Mouse (Mus musculus): ENCODE data around the gene E2f1. TPM values are rescaled to one million over a fixed set of nuclear protein-coding genes. Genes with fewer than 3 reads are reported as not detected.

Gene E2f1
- polyA plus RNA-seq, 1 experiment from 2014 or later = 30.7 TPM

DNA sequence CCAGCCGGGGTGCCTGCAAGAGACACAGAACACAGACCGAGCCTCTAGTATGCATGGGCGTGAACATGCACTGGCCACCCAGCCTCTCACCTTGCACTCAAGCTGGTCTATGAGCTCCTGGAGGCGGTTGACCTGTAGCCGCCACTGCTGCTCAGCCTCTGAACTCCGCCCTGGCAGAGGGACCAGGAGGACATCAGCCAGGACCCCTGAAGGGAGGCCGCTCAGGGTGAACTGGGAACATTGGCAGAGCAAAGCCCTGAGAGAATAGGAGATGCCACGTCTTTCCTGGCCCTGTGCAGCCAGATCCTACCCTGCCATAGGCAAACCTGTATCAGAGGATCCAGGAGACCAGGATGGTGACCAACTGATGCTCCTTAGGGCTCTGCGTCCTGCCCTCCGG, 23.0 kb downstream of the E2f1 start, which contains the start of gene 1700003F12Rik:
TSS of gene 1700003F12Rik (plus strand) at position 375 of the 400 bp plus-strand sequence.
- peaks cover 11% of the 10 kb centered on the region for H3K4me1 ChIP-seq
- H3K9me3 ChIP-seq (replicated peaks) = no peaks in the 10 kb centered on the region
- no peak within 1 kb of the TSS; the same call in 1 of the 2 replicates for H3K9ac ChIP-seq
- H3K4me2 ChIP-seq (replicated peaks) = no peak within 1 kb of the TSS
- H3K27ac ChIP-seq = no peak within 1 kb of the TSS
- ATAC-seq (ENCODE audit: low FRiP score) = no peak
- peaks cover 16% of the 10 kb centered on the region for H3K27me3 ChIP-seq
- no peak within 1 kb of the TSS for H3K4me3 ChIP-seq
- WGBS = 95% methylated on average over 10 of the region's 10 CpGs
- peaks cover 5% of the 10 kb centered on the region; the same call in 1 of the 2 replicates for H3K36me3 ChIP-seq

DNA sequence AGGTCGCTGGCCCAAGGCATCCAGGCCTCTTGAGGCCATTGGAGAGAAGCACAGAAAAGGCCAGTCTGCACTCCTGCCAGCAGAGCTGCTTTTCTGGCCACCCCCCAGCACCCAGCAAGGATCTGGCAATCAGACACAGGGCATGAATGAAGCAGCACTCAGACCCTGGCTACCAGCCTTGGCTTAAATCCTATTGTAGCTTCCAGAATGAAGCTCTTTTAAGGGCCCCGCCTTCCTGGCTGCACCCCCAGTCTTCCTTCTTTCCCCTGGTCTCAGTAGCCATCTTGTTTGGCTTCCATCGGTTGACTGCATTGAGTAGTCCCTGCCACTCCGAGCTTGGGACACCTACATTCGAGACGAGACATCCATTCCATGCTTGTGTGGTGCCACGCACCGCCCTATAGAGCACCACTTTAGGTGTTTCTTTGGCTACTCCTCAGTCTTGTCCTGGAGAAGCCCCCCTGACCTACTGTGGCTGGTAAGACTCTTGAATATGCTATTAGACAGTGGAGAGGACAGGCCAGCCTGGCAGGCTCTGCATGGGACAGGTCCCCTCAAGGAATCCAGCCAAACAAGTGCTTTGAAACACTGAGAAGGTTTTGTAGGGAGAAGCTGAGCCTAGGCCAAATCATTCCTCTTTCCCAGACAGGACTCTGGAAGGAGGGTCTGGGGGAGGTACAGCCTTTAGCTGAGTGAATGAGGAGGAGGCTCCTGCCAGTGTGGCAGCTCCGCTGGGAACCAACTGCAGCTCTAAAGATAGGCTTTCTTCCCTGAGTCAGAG, 25.9 kb downstream of the E2f1 start:
- ATAC-seq (ENCODE audit: low FRiP score) = no peak
- Histone ChIP-seq H3K27me3 (no peaks in the 10 kb centered on the region), H3K4me2 (replicated peaks) (no peak overlapping the region), H3K36me3 (peaks cover 5% of the 10 kb centered on the region; the same call in 1 of the 2 replicates), H3K9me3 (replicated peaks) (no peaks in the 10 kb centered on the region), H3K4me1 (peaks cover 15% of the 10 kb centered on the region; the same call in 1 of the 2 replicates), H3K27ac (peak overlapping the region; percentile 30; the same call in 1 of the 2 replicates), H3K9ac (no peak overlapping the region), H3K4me3 (no peak overlapping the region)
- 88% methylated on average over 9 of the region's 9 CpGs for WGBS

DNA sequence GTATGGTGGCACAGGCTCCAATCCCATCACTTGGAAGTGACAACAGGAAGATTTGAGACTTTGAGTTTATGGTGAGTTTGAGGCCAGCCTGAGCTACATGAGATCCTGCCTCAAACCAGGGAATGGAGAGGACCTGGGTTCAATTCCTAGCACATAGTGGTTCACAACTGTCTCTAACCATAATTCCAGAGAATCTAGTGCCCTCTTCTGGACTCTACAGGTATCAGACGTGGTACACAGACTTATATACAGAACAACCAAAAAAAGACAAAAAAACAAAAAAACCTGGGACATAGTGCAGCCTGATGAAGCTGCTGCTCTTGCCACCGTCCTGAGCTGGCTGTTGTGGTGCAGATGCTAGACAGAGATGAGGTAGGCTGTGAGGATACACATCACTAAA, 28.1 kb downstream of the E2f1 start:
- Histone ChIP-seq H3K27me3 (no peaks in the 10 kb centered on the region), H3K9me3 (replicated peaks) (no peaks in the 10 kb centered on the region), H3K4me3 (no peak overlapping the region), H3K4me1 (peaks cover 25% of the 10 kb centered on the region), H3K9ac (no peak overlapping the region), H3K36me3 (peaks cover 5% of the 10 kb centered on the region; the same call in 1 of the 2 replicates), H3K27ac (no peak overlapping the region), H3K4me2 (replicated peaks) (no peak overlapping the region)
- 81% methylated on average over 2 of the region's 2 CpGs for WGBS
- no peak for ATAC-seq (ENCODE audit: low FRiP score)

DNA sequence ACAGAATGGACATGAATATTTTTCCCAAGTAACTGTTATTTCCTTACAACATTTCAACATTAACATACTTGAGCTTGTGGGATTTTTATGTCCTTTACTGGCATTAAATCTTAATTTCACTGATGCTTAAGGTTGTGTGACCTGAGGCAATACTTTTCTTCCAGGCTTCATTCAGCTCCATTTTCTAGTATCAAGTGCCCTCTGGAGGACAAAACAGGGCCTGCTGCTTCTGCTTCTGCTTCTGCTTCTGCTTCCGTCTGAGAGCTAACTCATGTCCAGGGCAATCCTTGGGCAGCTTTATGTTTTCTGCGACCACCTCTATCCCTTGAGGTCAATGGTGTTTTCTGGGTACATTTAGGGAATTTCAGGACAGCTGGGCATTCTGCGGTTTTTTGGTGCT, 30.0 kb downstream of the E2f1 start:
- no peaks in the 10 kb centered on the region for H3K9me3 ChIP-seq (replicated peaks)
- no peak overlapping the region for H3K4me3 ChIP-seq
- no peak for ATAC-seq (ENCODE audit: low FRiP score)
- WGBS = 77% methylated on average over 3 of the region's 3 CpGs
- H3K27ac ChIP-seq = no peak overlapping the region
- no peak overlapping the region for H3K4me2 ChIP-seq (replicated peaks)
- H3K4me1 ChIP-seq = peaks cover 25% of the 10 kb centered on the region
- H3K9ac ChIP-seq = no peak overlapping the region
- peaks cover 14% of the 10 kb centered on the region for H3K36me3 ChIP-seq
- no peaks in the 10 kb centered on the region for H3K27me3 ChIP-seq

- H3K27ac ChIP-seq = peak overlapping the region; percentile 46
- no peak overlapping the region for H3K9ac ChIP-seq
- H3K4me1 ChIP-seq = peaks cover 25% of the 10 kb centered on the region
- H3K4me3 ChIP-seq = no peak overlapping the region
- no peak overlapping the region for H3K4me2 ChIP-seq (replicated peaks)
- H3K9me3 ChIP-seq (replicated peaks) = no peaks in the 10 kb centered on the region
- WGBS = 40% methylated on average over 3 of the region's 3 CpGs
- no peaks in the 10 kb centered on the region for H3K27me3 ChIP-seq
- ATAC-seq (ENCODE audit: low FRiP score) = peak; percentile 48; the same call in 1 of the 2 replicates
- H3K36me3 ChIP-seq = peaks cover 19% of the 10 kb centered on the region
Observed at GRCm38 (mm10) chr2:154538710-154539109, 31.0 kb downstream of the E2f1 start.

DNA sequence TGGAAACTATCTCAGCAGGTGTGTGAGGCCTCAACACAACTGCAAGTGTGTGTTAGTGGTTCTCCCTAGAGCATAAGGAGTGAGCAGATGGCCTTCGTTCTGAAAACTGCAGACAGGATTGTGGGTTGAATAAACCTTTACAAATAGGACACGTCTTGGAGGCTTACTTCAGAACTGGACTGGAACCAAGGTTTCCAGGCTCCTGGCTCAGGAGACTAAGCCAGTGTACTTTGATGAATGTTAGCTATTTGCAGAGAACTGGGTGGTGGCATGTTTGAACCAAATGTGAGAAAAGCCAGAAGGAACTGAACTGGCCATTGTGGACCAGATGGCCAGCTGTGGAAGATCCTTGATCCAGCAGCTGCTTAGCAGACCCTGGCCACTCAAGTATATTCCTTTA, 31.4 kb downstream of the E2f1 start:
- Histone ChIP-seq H3K27me3 (no peaks in the 10 kb centered on the region), H3K4me3 (no peak overlapping the region), H3K36me3 (peaks cover 19% of the 10 kb centered on the region), H3K9ac (no peak overlapping the region), H3K4me1 (peaks cover 25% of the 10 kb centered on the region), H3K27ac (peak overlapping the region; percentile 46), H3K9me3 (replicated peaks) (no peaks in the 10 kb centered on the region), H3K4me2 (replicated peaks) (no peak overlapping the region)
- no peak for ATAC-seq (ENCODE audit: low FRiP score)
- WGBS = 67% methylated on average over 2 of the region's 2 CpGs

- ATAC-seq (ENCODE audit: low FRiP score) = no peak
- Histone ChIP-seq H3K4me1 (peaks cover 17% of the 10 kb centered on the region), H3K9ac (no peak overlapping the region), H3K9me3 (replicated peaks) (no peaks in the 10 kb centered on the region), H3K4me2 (replicated peaks) (no peak overlapping the region), H3K27me3 (no peaks in the 10 kb centered on the region), H3K36me3 (peaks cover 40% of the 10 kb centered on the region), H3K27ac (no peak overlapping the region), H3K4me3 (no peak overlapping the region)
- 94% methylated on average over 12 of the region's 12 CpGs for WGBS
Observed at GRCm38 (mm10) chr2:154534704-154535270, 34.9 kb downstream of the E2f1 start.

- Histone ChIP-seq H3K27me3 (no peaks in the 10 kb centered on the region), H3K4me3 (no peak overlapping the region), H3K4me1 (peaks cover 1% of the 10 kb centered on the region; the same call in 1 of the 2 replicates), H3K27ac (0 out of 2 replicates have a peak overlapping the region, but pooled peaks have one; percentile 18), H3K9me3 (replicated peaks) (no peaks in the 10 kb centered on the region), H3K36me3 (peaks cover 46% of the 10 kb centered on the region), H3K4me2 (replicated peaks) (no peak overlapping the region), H3K9ac (no peak overlapping the region)
- 48% methylated on average over 3 of the region's 3 CpGs for WGBS
- no peak for ATAC-seq (ENCODE audit: low FRiP score)
Observed at GRCm38 (mm10) chr2:154532888-154533287, 36.8 kb downstream of the E2f1 start.

- no peaks in the 10 kb centered on the region for H3K27me3 ChIP-seq
- peaks cover 64% of the 10 kb centered on the region for H3K36me3 ChIP-seq
- ATAC-seq (ENCODE audit: low FRiP score) = no peak
- WGBS = 84% methylated on average over 3 of the region's 3 CpGs
- H3K27ac ChIP-seq = no peak overlapping the region
- H3K4me2 ChIP-seq (replicated peaks) = no peak overlapping the region
- no peaks in the 10 kb centered on the region for H3K4me1 ChIP-seq
- H3K9me3 ChIP-seq (replicated peaks) = no peaks in the 10 kb centered on the region
- H3K4me3 ChIP-seq = no peak overlapping the region
- no peak overlapping the region for H3K9ac ChIP-seq
Observed at GRCm38 (mm10) chr2:154526531-154526930, 43.2 kb downstream of the E2f1 start.

DNA sequence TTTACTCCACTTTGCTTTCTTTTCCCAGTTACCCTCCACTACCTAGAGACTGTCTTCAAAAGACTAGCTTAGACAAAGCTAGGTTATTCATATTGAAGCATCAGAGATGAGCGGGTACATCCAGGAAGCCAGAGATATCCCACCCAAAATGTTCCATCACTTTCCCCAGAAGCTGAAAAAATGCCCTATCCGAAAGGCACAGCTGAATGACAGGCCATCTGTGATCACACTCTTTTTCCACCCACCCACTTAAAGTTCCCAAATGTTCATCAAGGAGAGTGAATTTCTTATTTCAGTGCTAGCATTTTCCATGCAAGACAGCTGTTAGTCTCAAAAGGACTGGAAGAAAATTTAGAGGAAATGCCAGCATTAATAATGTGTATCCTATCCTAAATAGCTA, 44.4 kb downstream of the E2f1 start:
- Histone ChIP-seq H3K36me3 (peaks cover 57% of the 10 kb centered on the region), H3K4me3 (no peak overlapping the region), H3K4me1 (no peaks in the 10 kb centered on the region), H3K27ac (no peak overlapping the region), H3K27me3 (no peaks in the 10 kb centered on the region), H3K9me3 (replicated peaks) (no peaks in the 10 kb centered on the region), H3K9ac (no peak overlapping the region), H3K4me2 (replicated peaks) (no peak overlapping the region)
- no peak for ATAC-seq (ENCODE audit: low FRiP score)
- WGBS = 90% methylated on average over 2 of the region's 2 CpGs

DNA sequence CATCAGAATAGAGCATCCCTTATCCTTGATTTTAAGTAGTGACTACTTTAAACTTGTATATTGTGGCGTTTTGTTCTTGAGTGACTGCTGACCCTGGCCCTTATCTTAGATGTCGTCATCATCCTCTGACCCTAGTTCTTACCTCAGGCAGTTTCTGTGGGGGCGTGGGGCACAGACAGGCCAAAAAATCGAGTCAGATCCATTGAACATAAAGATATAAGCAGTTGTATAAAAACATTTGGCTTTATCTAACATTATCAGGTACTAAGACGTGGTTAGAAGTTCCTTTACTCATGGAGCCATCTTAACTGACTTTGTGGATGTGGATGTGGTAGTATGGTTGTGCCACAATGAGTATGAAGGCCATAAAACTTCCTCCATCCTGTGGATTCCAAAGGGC, 47.4 kb downstream of the E2f1 start:
- no peak overlapping the region for H3K4me2 ChIP-seq (replicated peaks)
- no peaks in the 10 kb centered on the region for H3K4me1 ChIP-seq
- H3K9ac ChIP-seq = no peak overlapping the region
- no peaks in the 10 kb centered on the region for H3K9me3 ChIP-seq (replicated peaks)
- ATAC-seq (ENCODE audit: low FRiP score) = no peak
- peaks cover 55% of the 10 kb centered on the region for H3K36me3 ChIP-seq
- 95% methylated on average over 5 of the region's 5 CpGs for WGBS
- H3K27me3 ChIP-seq = no peaks in the 10 kb centered on the region
- no peak overlapping the region for H3K4me3 ChIP-seq
- H3K27ac ChIP-seq = no peak overlapping the region

- no peak overlapping the region for H3K9ac ChIP-seq
- H3K27ac ChIP-seq = no peak overlapping the region
- no peaks in the 10 kb centered on the region for H3K4me1 ChIP-seq
- H3K9me3 ChIP-seq (replicated peaks) = no peaks in the 10 kb centered on the region
- H3K4me3 ChIP-seq = no peak overlapping the region
- no peak for ATAC-seq (ENCODE audit: low FRiP score)
- H3K27me3 ChIP-seq = no peaks in the 10 kb centered on the region
- H3K4me2 ChIP-seq (replicated peaks) = no peak overlapping the region
- peaks cover 56% of the 10 kb centered on the region for H3K36me3 ChIP-seq
Observed at GRCm38 (mm10) chr2:154521449-154521848, 48.2 kb downstream of the E2f1 start.

Data from hindbrain, embryonic 12.5 days (tissue).